In the genomic region with DNA sequence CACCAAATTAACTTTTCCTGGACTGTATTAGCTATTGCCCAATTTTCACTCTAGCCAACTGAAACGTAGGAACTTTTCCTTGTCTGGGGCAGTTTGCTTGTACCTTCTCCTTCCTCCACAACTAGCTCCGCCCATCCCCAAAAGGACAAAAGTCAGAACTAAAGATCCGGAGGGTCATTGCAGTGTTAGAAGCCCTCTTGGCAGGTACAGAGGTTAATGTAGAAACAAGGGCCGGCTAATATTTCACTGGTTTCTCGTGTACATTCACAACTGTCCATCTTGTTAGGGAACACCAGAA, we compare ENCODE assay signal across 8 mouse cellular contexts. TPM values are rescaled to one million over a fixed set of nuclear protein-coding genes. Genes with fewer than 3 reads are reported as not detected.
DNase-seq lines count a peak whose midpoint lies in the region; ATAC-seq and TF ChIP-seq lines count a peak whose summit lies in the region.

No protein-coding gene starts in this region.

- peak overlapping the region; percentile 99 for H3K9ac ChIP-seq in intestine, embryonic 14.5 days (ENCODE audit: low read length)
- peak overlapping the region; percentile 72 for H3K9ac ChIP-seq in liver, embryonic 15.5 days

- peak overlapping the region; percentile 80 for H3K4me2 ChIP-seq in intestine, embryonic 14.5 days (ENCODE audit: low read length)
- H3K4me2 ChIP-seq in liver, embryonic 15.5 days, result peak overlapping the region; percentile 93

- no peaks in the 10 kb centered on the region for H3K9me3 ChIP-seq in intestine, embryonic 14.5 days (ENCODE audit: control insufficient read depth, low read length)
- no peaks in the 10 kb centered on the region for H3K9me3 ChIP-seq in liver, embryonic 15.5 days (replicated peaks)

- H3K27me3 ChIP-seq in intestine, embryonic 14.5 days (replicated peaks; ENCODE audit: control insufficient read depth, insufficient read depth, low read length), result no peaks in the 10 kb centered on the region
- H3K27me3 ChIP-seq in liver, embryonic 15.5 days, result no peaks in the 10 kb centered on the region

- no peaks in the 10 kb centered on the region for H3K36me3 ChIP-seq in intestine, embryonic 14.5 days (ENCODE audit: control insufficient read depth, insufficient read depth, low read length)
- no peaks in the 10 kb centered on the region for H3K36me3 ChIP-seq in liver, embryonic 15.5 days (replicated peaks)

- no peak for TF ChIP-seq CTCF in layer of hippocampus, adult 2 months (conservative IDR thresholded peaks at IDR 0.05)

- ATAC-seq in intestine, embryonic 14.5 days (replicated peaks; ENCODE audit: low FRiP score, low TSS enrichment, low read depth), result no peak
- no peak for ATAC-seq in liver, embryonic 15.5 days (ENCODE audit: insufficient read depth)

- H3K4me1 ChIP-seq in intestine, embryonic 14.5 days (replicated peaks; ENCODE audit: control insufficient read depth, insufficient read depth, low read length), result peaks cover 23% of the 10 kb centered on the region
- peaks cover 58% of the 10 kb centered on the region for H3K4me1 ChIP-seq in liver, embryonic 15.5 days (replicated peaks)

- H3K27ac ChIP-seq in layer of hippocampus, adult 2 months, result peak overlapping the region; percentile 91
- peak overlapping the region; percentile 99 for H3K27ac ChIP-seq in intestine, embryonic 14.5 days (ENCODE audit: low read depth)
- peak overlapping the region; percentile 94 for H3K27ac ChIP-seq in liver, embryonic 15.5 days (replicated peaks)

- WGBS in intestine, embryonic 14.5 days, result 7% methylated on average over 5 of the region's 5 CpGs
- WGBS in liver, embryonic 15.5 days (ENCODE audit: insufficient replicate concordance), result 4% methylated on average over 5 of the region's 5 CpGs

- DNase-seq in layer of hippocampus, adult 2 months (ENCODE audit: low spot score in 2 of 2), result no peak
- DNase-seq in layer of hippocampus, postnatal 10 days (ENCODE audit: low spot score in 2 of 2), result no peak
- peak; percentile 55 for DNase-seq in embryo, embryonic 9.5 days (ENCODE audit: extremely low spot score)
- no peak for DNase-seq in intestine, embryonic 14.5 days (ENCODE audit: low spot score)
- DNase-seq in right cerebral cortex, postnatal 4 days, result no peak
- no peak for DNase-seq in gastrocnemius, adult 18-20 months (ENCODE audit: low spot score)
- no peak for DNase-seq in urinary bladder, adult 2 months (ENCODE audit: low spot score)

- H3K4me3 ChIP-seq in layer of hippocampus, adult 2 months, result peak overlapping the region; percentile 78
- H3K4me3 ChIP-seq in intestine, embryonic 14.5 days (ENCODE audit: low read depth, low read length), result peak overlapping the region; percentile 96
- peak overlapping the region; percentile 99 for H3K4me3 ChIP-seq in liver, embryonic 15.5 days (replicated peaks)

RNA-seq across cellular contexts. Expression of a gene that starts 1.0 kb away (rescaled TPM):
- 10 to 100 TPM; 76.4 to 79.4 TPM for total RNA-seq in layer of hippocampus, adult 2 months (2021)
- total RNA-seq in layer of hippocampus, postnatal 10 days (2021), result 100 to 1,000 TPM in 1 of 2 experiments, 10 to 100 TPM in 1; 98.2 to 105 TPM
- 124 and 135 TPM in 2 replicates for polyA plus RNA-seq in intestine, embryonic 14.5 days (2014; fragmentation: Nextera tagmentation; extraction: Ambion mirVana)
- 61.0 and 66.4 TPM in 2 replicates for polyA plus RNA-seq in liver, embryonic 15.5 days (2015; fragmentation: Nextera tagmentation; extraction: Ambion mirVana)
- total RNA-seq in gastrocnemius, adult 18-20 months (2021), result 10 to 100 TPM; 70.1 to 72.0 TPM
- 65.7 and 75.4 TPM in 2 replicates for polyA plus RNA-seq in urinary bladder, adult 2 months (2012; rRNA removed)
